16 mouse cellular contexts compared by ENCODE assay signal in genomic region chr10:71368128-71368940, GRCm38 (mm10). TPM values are rescaled to one million over a fixed set of nuclear protein-coding genes. Genes with fewer than 3 reads are reported as not detected.
DNase-seq lines count a peak whose midpoint lies in the region; ATAC-seq and TF ChIP-seq lines count a peak whose summit lies in the region.
"Had no signal": no experiment of that assay in that cellular context is flagged by ENCODE, and none has a peak within 500 bp of the region (broad histone marks: within the 10 kb centered on the region; RNA-seq: fewer than 3 reads in every experiment).

No protein-coding gene starts in this region.

- no peaks in the 10 kb centered on the region for H3K27me3 ChIP-seq in liver, embryonic 11.5 days (replicated peaks; ENCODE audit: control insufficient read depth, insufficient read depth, low read length)
- H3K27me3 ChIP-seq in liver, postnatal 0 days (ENCODE audit: insufficient read depth, low read length) = no peaks in the 10 kb centered on the region
- H3K27me3 ChIP-seq in intestine, embryonic 16.5 days (replicated peaks; ENCODE audit: control insufficient read depth, insufficient read depth, low read length) = no peaks in the 10 kb centered on the region
- H3K27me3 ChIP-seq in kidney, embryonic 14.5 days (ENCODE audit: control insufficient read depth, insufficient read depth, low read length) = no peaks in the 10 kb centered on the region
- no peaks in the 10 kb centered on the region for H3K27me3 ChIP-seq in stomach, embryonic 14.5 days (ENCODE audit: control insufficient read depth, insufficient read depth, low read length)
- H3K27me3 ChIP-seq: forebrain, embryonic 15.5 days; limb, embryonic 15.5 days; midbrain, embryonic 12.5 days had no signal

- no peak for TF ChIP-seq CTCF in liver, postnatal 0 days (IDR thresholded peaks at IDR 0.05; ENCODE audit: low read depth)

- H3K4me3 ChIP-seq in liver, embryonic 11.5 days (ENCODE audit: low read depth, low read length) = no peak overlapping the region
- H3K4me3 ChIP-seq in liver, postnatal 0 days (ENCODE audit: low read depth, low read length) = no peak overlapping the region
- no peak overlapping the region for H3K4me3 ChIP-seq in intestine, embryonic 16.5 days (ENCODE audit: low read length)
- no peak overlapping the region for H3K4me3 ChIP-seq in kidney, embryonic 14.5 days (ENCODE audit: low read length)
- H3K4me3 ChIP-seq in stomach, embryonic 14.5 days (ENCODE audit: low read depth, low read length) = no peak overlapping the region
- H3K4me3 ChIP-seq: forebrain, embryonic 15.5 days; heart, embryonic 10.5 days; left cerebral cortex, adult 2 months; limb, embryonic 15.5 days; midbrain, embryonic 12.5 days had no signal

- peak; percentile 21; the same call in 1 of the 2 replicates for ATAC-seq in liver, embryonic 11.5 days (replicated peaks; ENCODE audit: low FRiP score)
- no peak; the same call in 1 of the 2 replicates for ATAC-seq in liver, postnatal 0 days
- ATAC-seq in intestine, embryonic 16.5 days = peak; percentile 73
- ATAC-seq in kidney, embryonic 14.5 days (ENCODE audit: low FRiP score, low TSS enrichment) = peak; percentile 68
- ATAC-seq in stomach, embryonic 14.5 days (ENCODE audit: insufficient number of reproducible peaks, insufficient read depth, low FRiP score, low read depth) = peak; percentile 49; the same call in 1 of the 2 replicates
- ATAC-seq: forebrain, embryonic 15.5 days had no signal

- peaks cover 6% of the 10 kb centered on the region; the same call in 1 of the 2 replicates for H3K36me3 ChIP-seq in liver, embryonic 11.5 days (ENCODE audit: control insufficient read depth, insufficient read depth, low read length)
- H3K36me3 ChIP-seq in liver, postnatal 0 days (replicated peaks; ENCODE audit: insufficient read depth, low read length) = peaks cover 43% of the 10 kb centered on the region
- H3K36me3 ChIP-seq in intestine, embryonic 16.5 days (ENCODE audit: control insufficient read depth, insufficient read depth, low read length) = peaks cover 7% of the 10 kb centered on the region; the same call in 1 of the 2 replicates
- peaks cover under 1% of the 10 kb centered on the region; the same call in 1 of the 2 replicates for H3K36me3 ChIP-seq in kidney, embryonic 14.5 days (ENCODE audit: control insufficient read depth, insufficient read depth, low read length)
- no peaks in the 10 kb centered on the region for H3K36me3 ChIP-seq in stomach, embryonic 14.5 days (ENCODE audit: control insufficient read depth, insufficient read depth, low read length)

- H3K9ac ChIP-seq in liver, embryonic 11.5 days (ENCODE audit: low read depth, low read length) = no peak overlapping the region
- no peak overlapping the region for H3K9ac ChIP-seq in liver, postnatal 0 days (replicated peaks)
- H3K9ac ChIP-seq in intestine, embryonic 16.5 days (ENCODE audit: low read depth, low read length) = no peak overlapping the region; the same call in 1 of the 2 replicates
- no peak overlapping the region for H3K9ac ChIP-seq in kidney, embryonic 14.5 days (ENCODE audit: low read depth, low read length)
- H3K9ac ChIP-seq in stomach, embryonic 14.5 days (replicated peaks; ENCODE audit: low read depth, low read length) = no peak overlapping the region
- H3K9ac ChIP-seq: forebrain, embryonic 15.5 days; limb, embryonic 15.5 days; midbrain, embryonic 12.5 days had no signal

- H3K27ac ChIP-seq in liver, embryonic 11.5 days (ENCODE audit: low read depth, low read length) = no peak overlapping the region
- no peak overlapping the region for H3K27ac ChIP-seq in liver, postnatal 0 days (ENCODE audit: low read depth)
- peak overlapping the region; percentile 82 for H3K27ac ChIP-seq in intestine, embryonic 16.5 days (ENCODE audit: low read length)
- no peak overlapping the region for H3K27ac ChIP-seq in kidney, embryonic 14.5 days (ENCODE audit: low read depth, low read length)
- no peak overlapping the region for H3K27ac ChIP-seq in stomach, embryonic 14.5 days (ENCODE audit: low read length)
- H3K27ac ChIP-seq: forebrain, embryonic 15.5 days; heart, embryonic 10.5 days; left cerebral cortex, adult 2 months; limb, embryonic 15.5 days; midbrain, embryonic 12.5 days had no signal

- WGBS in liver, embryonic 11.5 days = 80% methylated on average over 16 of the region's 16 CpGs
- 61% methylated on average over 16 of the region's 16 CpGs for WGBS in liver, postnatal 0 days (ENCODE audit: insufficient replicate concordance)
- WGBS in intestine, embryonic 16.5 days = 64% methylated on average over 16 of the region's 16 CpGs
- 73% methylated on average over 16 of the region's 16 CpGs for WGBS in kidney, embryonic 14.5 days
- 70% methylated on average over 16 of the region's 16 CpGs for WGBS in stomach, embryonic 14.5 days

- no peak overlapping the region for H3K4me2 ChIP-seq in liver, embryonic 11.5 days
- H3K4me2 ChIP-seq in liver, postnatal 0 days (ENCODE audit: low read depth, low read length) = no peak overlapping the region
- peak overlapping the region; percentile 30; the same call in 1 of the 2 replicates for H3K4me2 ChIP-seq in intestine, embryonic 16.5 days (ENCODE audit: low read depth, low read length)
- H3K4me2 ChIP-seq in kidney, embryonic 14.5 days (replicated peaks; ENCODE audit: low read depth, low read length) = no peak overlapping the region
- H3K4me2 ChIP-seq in stomach, embryonic 14.5 days (replicated peaks; ENCODE audit: low read depth, low read length) = no peak overlapping the region
- H3K4me2 ChIP-seq: forebrain, embryonic 15.5 days; limb, embryonic 15.5 days; midbrain, embryonic 12.5 days had no signal

- no peaks in the 10 kb centered on the region for H3K4me1 ChIP-seq in liver, embryonic 11.5 days (replicated peaks; ENCODE audit: control insufficient read depth, insufficient read depth, low read length)
- H3K4me1 ChIP-seq in liver, postnatal 0 days (ENCODE audit: insufficient read depth) = peaks cover 7% of the 10 kb centered on the region; the same call in 1 of the 2 replicates
- peaks cover 6% of the 10 kb centered on the region for H3K4me1 ChIP-seq in intestine, embryonic 16.5 days (ENCODE audit: control insufficient read depth, insufficient read depth, low read length)
- no peaks in the 10 kb centered on the region for H3K4me1 ChIP-seq in kidney, embryonic 14.5 days (ENCODE audit: control insufficient read depth, insufficient read depth, low read length)
- H3K4me1 ChIP-seq in stomach, embryonic 14.5 days (ENCODE audit: control insufficient read depth, insufficient read depth, low read length) = no peaks in the 10 kb centered on the region
- H3K4me1 ChIP-seq: forebrain, embryonic 15.5 days; heart, embryonic 10.5 days; limb, embryonic 15.5 days; midbrain, embryonic 12.5 days had no signal

- no peaks in the 10 kb centered on the region for H3K9me3 ChIP-seq in liver, embryonic 11.5 days (ENCODE audit: control insufficient read depth, low read length)
- H3K9me3 ChIP-seq in liver, postnatal 0 days (ENCODE audit: low read length) = no peaks in the 10 kb centered on the region
- no peaks in the 10 kb centered on the region for H3K9me3 ChIP-seq in intestine, embryonic 16.5 days (ENCODE audit: control insufficient read depth, low read length)
- no peaks in the 10 kb centered on the region for H3K9me3 ChIP-seq in kidney, embryonic 14.5 days (ENCODE audit: control insufficient read depth, low read length)
- no peaks in the 10 kb centered on the region for H3K9me3 ChIP-seq in stomach, embryonic 14.5 days (ENCODE audit: control insufficient read depth, low read depth, low read length)
- H3K9me3 ChIP-seq: forebrain, embryonic 15.5 days; heart, embryonic 10.5 days; limb, embryonic 15.5 days; midbrain, embryonic 12.5 days had no signal

- no peak for TF ChIP-seq EP300 in liver, postnatal 0 days (IDR thresholded peaks at IDR 0.05; ENCODE audit: low read depth)

- DNase-seq in liver, embryonic 11.5 days (ENCODE audit: low spot score) = no peak
- no peak for DNase-seq in liver, postnatal 0 days
- no peak for DNase-seq in cerebellum, adult 11 months
- no peak for DNase-seq in cerebellum, adult 9-10 months
- DNase-seq: cerebellum, adult 9-11 months; gastrocnemius, postnatal 14 days; heart, postnatal 36 days; lung, postnatal 10 days had no signal

RNA-seq across cellular contexts. Expression of gene Ipmk, which starts 20.8 kb away (rescaled TPM):
- 18.2 and 21.0 TPM in 2 replicates for polyA plus RNA-seq in liver, embryonic 11.5 days (2014; fragmentation: Nextera tagmentation; extraction: Ambion mirVana)
- 9.4 and 10.9 TPM in 2 replicates for polyA plus RNA-seq in liver, postnatal 0 days (2015; fragmentation: Nextera tagmentation; extraction: Ambion mirVana)
- polyA plus RNA-seq in intestine, embryonic 16.5 days (2015; fragmentation: Nextera tagmentation; extraction: Ambion mirVana) = 25.4 and 32.6 TPM in 2 replicates
- polyA plus RNA-seq in kidney, embryonic 14.5 days (2014; fragmentation: Nextera tagmentation; extraction: Ambion mirVana) = 10.5 and 22.0 TPM in 2 replicates
- 11.2 and 12.1 TPM in 2 replicates for polyA plus RNA-seq in stomach, embryonic 14.5 days (2014; fragmentation: Nextera tagmentation; extraction: Ambion mirVana)

RNA-seq across cellular contexts. Expression of gene Cisd1, which starts 23.6 kb away (rescaled TPM):
- 129 TPM in 2 replicates for polyA plus RNA-seq in liver, embryonic 11.5 days (2014; fragmentation: Nextera tagmentation; extraction: Ambion mirVana)
- polyA plus RNA-seq in liver, postnatal 0 days (2015; fragmentation: Nextera tagmentation; extraction: Ambion mirVana) = 261 and 297 TPM in 2 replicates
- polyA plus RNA-seq in intestine, embryonic 16.5 days (2015; fragmentation: Nextera tagmentation; extraction: Ambion mirVana) = 125 and 134 TPM in 2 replicates
- polyA plus RNA-seq in kidney, embryonic 14.5 days (2014; fragmentation: Nextera tagmentation; extraction: Ambion mirVana) = 111 and 130 TPM in 2 replicates
- 90.4 and 94.1 TPM in 2 replicates for polyA plus RNA-seq in stomach, embryonic 14.5 days (2014; fragmentation: Nextera tagmentation; extraction: Ambion mirVana)
